Mouse (Mus musculus): ENCODE results near the gene Fitm1. TPM values are rescaled to one million over a fixed set of nuclear protein-coding genes. Genes with fewer than 3 reads are reported as not detected.
A peak's percentile ranks its signal among the peaks of the same experiment; 100 is the strongest.

The Fitm1 gene
- polyA plus RNA-seq, 1 experiment from 2014 or later, result not detected

DNA sequence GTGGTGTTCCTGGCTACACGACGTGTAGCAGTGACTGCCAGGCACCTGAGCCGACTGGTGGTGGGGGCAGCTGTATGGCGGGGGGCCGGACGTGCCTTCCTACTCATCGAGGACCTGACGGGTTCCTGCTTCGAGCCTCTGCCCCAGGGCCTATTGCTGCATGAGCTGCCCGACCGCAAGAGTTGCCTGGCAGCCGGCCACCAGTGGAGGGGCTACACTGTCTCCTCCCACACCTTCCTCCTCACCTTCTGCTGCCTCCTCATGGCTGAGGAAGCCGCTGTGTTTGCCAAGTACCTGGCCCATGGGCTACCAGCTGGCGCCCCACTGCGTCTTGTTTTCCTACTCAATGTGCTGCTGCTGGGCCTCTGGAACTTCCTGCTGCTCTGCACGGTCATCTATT lies 959 bp downstream of the Fitm1 start:
- no peak overlapping the region for H3K4me3 ChIP-seq
- no peak for DNase-seq (ENCODE audit: extremely low spot score, low spot score)
- no peaks in the 10 kb centered on the region for H3K9me3 ChIP-seq
- H3K27me3 ChIP-seq (ENCODE audit: poor library complexity, severe bottlenecking), result peaks cover 4% of the 10 kb centered on the region; the same call in 1 of the 2 replicates
- peaks cover 17% of the 10 kb centered on the region for H3K36me3 ChIP-seq (replicated peaks)
- 83% methylated on average over 16 of the region's 16 CpGs for WGBS
- peaks cover 29% of the 10 kb centered on the region for H3K4me1 ChIP-seq
- no peak overlapping the region for H3K27ac ChIP-seq

DNA sequence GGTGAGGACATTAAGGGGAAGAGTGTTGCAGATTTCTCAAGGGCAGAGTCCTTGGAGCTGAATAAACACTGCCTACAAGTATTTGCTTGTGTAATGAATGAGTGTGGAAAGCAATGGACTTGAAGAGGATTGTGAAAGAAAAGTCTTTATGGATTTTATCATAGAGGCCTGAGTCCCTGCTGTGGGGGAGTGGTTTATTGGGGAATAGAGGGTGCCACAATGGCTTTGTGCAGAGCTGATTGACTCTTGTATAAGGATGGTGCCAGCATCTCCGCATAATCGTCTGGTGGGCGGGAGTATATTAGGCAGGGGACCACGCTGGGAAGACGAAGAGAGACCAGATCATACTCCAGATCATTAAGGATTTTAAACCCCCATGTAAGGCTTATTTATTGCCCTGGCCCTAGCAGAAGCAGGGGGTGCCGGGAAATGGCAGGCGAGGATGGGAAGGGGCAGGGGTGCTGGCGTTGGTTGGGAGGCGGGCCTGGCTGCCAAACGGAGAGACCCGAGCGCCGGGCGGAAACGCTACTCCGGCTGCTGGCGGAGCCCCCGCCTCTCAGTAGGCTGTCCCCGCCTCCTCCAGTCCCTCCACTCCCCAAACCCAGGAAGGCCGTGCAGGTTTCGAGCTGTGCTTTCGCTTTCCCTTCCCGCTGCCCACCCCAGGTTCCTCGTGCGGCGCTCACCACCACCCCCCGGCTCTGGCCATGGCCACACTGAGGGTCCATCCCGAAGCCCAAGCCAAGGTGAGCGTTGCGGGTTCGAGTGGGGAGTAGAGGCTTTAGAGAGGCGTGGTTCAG lies 2.7 kb downstream of the Fitm1 start, which contains the start of gene Psme1:
Psme1 (plus strand) TSS at position 253 of the 797 bp plus-strand sequence.
- Histone ChIP-seq H3K4me3 (peak within 1 kb of the TSS; percentile 78), H3K36me3 (replicated peaks) (peaks cover 23% of the 10 kb centered on the region), H3K4me1 (peaks cover 32% of the 10 kb centered on the region), H3K27ac (peak within 1 kb of the TSS; percentile 92), H3K27me3 (ENCODE audit: poor library complexity, severe bottlenecking) (peaks cover 4% of the 10 kb centered on the region; the same call in 1 of the 2 replicates), H3K9me3 (no peaks in the 10 kb centered on the region)
- DNase-seq (ENCODE audit: extremely low spot score, low spot score), result peak; percentile 78
- whole genome bisulfite sequencing, result 1% methylated on average over 32 of the region's 32 CpGs

DNA sequence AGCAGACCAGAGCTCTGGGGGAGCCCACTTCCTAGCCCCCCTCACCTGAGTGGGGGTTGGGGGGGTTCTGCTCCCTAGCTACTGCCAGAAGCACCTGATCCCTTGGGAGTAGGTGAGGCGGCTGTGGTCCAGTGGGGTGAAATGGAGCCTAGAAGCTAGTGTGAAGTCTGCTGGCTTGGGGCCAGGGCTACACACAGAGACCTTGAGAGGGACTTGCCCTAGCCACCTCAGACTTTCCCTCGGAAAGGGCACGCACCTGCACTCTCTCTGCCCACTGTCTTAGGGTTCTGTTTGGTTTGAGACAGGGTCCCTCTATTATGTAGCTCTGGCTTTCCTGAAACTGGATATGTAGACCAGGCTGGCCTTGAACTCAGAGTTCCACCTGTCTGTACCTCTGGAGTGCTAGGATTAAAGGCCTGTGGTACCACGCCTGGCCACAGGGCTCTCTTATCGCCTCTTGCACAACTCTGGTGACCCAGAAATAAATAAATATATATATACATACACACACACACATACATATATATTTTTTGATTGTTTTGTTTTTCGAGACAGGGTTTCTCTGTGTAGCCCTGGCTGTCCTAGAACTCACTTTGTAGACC lies 3.4 kb downstream of the Fitm1 start:
- Histone ChIP-seq H3K9me3 (no peaks in the 10 kb centered on the region), H3K4me3 (peak overlapping the region; percentile 78), H3K27me3 (ENCODE audit: poor library complexity, severe bottlenecking) (peaks cover 9% of the 10 kb centered on the region), H3K36me3 (replicated peaks) (peaks cover 23% of the 10 kb centered on the region), H3K27ac (peak overlapping the region; percentile 92), H3K4me1 (peaks cover 32% of the 10 kb centered on the region)
- DNase-seq (ENCODE audit: extremely low spot score, low spot score), result no peak
- WGBS, result 34% methylated on average over 6 of the region's 6 CpGs

DNA sequence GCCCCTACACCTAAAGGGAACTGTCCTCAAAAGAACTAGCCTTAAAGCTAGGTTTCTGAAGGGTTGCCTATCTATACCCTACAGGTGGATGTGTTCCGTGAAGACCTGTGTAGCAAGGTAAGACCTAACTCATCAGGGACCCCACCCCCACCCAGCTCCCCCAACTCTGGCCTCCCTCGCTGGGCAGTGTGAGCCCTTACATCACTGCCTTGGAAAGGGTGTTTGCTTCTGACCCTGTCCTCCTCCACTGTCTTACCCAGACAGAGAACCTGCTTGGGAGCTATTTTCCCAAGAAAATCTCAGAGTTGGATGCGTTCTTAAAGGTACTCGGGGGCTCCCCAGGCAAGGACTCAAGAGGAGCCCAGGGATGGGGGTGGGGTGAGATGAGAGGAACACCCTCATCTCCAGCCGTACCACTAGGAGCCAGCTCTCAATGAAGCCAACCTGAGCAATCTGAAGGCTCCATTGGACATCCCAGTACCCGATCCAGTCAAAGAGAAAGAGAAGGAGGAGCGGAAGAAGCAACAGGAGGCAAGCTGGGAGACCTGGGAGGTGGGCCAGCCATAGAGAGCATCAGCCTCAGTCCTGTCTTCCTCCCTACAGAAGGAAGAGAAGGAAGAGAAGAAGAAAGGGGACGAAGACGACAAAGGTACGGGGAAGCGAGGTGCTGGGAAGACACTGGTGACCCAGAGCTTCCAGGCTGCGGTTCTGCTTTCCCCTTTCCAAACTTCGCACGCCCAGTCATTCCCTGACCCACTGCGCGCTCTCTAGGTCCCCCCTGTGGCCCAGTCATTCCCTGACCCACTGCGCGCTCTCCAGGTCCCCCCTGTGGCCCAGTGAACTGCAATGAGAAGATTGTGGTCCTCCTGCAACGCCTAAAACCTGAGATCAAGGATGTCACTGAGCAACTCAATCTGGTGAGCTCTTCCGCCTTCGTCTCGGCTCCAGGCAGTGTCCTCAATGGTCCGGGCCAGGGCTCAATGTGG lies 4.4 kb downstream of the Fitm1 start:
- H3K27ac ChIP-seq, result no peak overlapping the region
- 82% methylated on average over 23 of the region's 23 CpGs for WGBS
- H3K4me3 ChIP-seq, result no peak overlapping the region
- DNase-seq (ENCODE audit: extremely low spot score, low spot score), result no peak
- H3K36me3 ChIP-seq (replicated peaks), result peaks cover 23% of the 10 kb centered on the region
- H3K4me1 ChIP-seq, result peaks cover 38% of the 10 kb centered on the region
- no peaks in the 10 kb centered on the region for H3K9me3 ChIP-seq
- peaks cover 20% of the 10 kb centered on the region for H3K27me3 ChIP-seq (ENCODE audit: poor library complexity, severe bottlenecking)

DNA sequence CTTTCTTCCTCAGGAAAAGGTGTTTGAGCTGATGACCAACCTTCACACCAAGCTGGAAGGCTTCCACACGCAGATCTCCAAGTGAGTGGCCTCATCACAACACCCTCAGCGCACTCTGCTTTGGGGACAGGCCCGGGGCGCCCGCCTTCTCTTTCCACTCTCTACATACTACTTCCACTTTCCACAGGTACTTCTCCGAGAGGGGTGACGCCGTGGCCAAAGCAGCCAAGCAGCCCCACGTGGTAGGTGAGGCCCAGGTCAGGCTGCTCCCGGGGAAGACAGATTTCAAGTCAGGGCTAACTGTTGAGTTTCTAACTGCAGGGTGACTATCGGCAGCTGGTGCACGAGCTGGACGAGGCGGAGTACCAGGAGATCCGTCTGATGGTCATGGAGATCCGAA lies 5.3 kb downstream of the Fitm1 start:
- 94% methylated on average over 16 of the region's 16 CpGs for WGBS
- H3K4me3 ChIP-seq, result no peak overlapping the region
- H3K27me3 ChIP-seq (ENCODE audit: poor library complexity, severe bottlenecking), result peaks cover 18% of the 10 kb centered on the region
- H3K9me3 ChIP-seq, result no peaks in the 10 kb centered on the region
- H3K36me3 ChIP-seq (replicated peaks), result peaks cover 23% of the 10 kb centered on the region
- DNase-seq (ENCODE audit: extremely low spot score, low spot score), result no peak
- H3K4me1 ChIP-seq, result peaks cover 42% of the 10 kb centered on the region
- no peak overlapping the region for H3K27ac ChIP-seq

DNA sequence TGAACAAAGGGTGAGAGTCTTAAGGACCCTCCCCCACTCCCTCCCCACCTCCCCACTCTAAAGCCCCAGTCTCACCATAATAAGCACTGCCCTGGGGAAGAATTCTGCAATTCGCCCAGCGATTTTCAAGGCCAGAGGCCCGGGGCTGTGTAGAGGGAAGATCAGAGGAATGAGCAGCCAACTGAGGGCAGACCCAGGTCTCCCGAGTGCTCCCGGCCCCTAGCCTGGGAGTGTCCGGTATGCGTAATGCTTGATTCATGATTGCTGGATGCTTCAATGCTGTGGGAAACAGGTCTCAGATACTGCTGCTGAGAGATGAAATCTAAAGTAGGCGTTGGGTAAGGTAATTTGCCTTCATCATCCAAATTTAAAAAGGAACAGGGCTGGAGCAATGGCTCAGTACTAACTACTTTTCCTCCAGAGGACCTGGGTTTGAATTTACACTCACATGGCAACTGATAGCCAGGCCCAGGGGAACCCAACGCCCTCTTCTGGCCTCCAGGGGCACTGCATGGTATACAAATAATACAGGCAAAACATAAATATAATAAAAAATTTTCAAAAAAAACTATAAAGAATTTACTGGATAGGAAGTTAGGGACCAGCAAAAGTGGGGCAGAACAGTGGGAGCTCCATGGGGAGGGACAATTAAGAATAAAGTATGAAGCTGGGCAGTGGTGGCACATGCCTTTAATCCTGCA lies 6.7 kb downstream of the Fitm1 start:
- DNase-seq (ENCODE audit: extremely low spot score, low spot score), result no peak
- Histone ChIP-seq H3K27ac (no peak overlapping the region), H3K9me3 (no peaks in the 10 kb centered on the region), H3K4me3 (no peak overlapping the region), H3K27me3 (ENCODE audit: poor library complexity, severe bottlenecking) (peaks cover 18% of the 10 kb centered on the region), H3K4me1 (peaks cover 38% of the 10 kb centered on the region), H3K36me3 (replicated peaks) (peaks cover 28% of the 10 kb centered on the region)
- WGBS, result 78% methylated on average over 9 of the region's 9 CpGs

DNA sequence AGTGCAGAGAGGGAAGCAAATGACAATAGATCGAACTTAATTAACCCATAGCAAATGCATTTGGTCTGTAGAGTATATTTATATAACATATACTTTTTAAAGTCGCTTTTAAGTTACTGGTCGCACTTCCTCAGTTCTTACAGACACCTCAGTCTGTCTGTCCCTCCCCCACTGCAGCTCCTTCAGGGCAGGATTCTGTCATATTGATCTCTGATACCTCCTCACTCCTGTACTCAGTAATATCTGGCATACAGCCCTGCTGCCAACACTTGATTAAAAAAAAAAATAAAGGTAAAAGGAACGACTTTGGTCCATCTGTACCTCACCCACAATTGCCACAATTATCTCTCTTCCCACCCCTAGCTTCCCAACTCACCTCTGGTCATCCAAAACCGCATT lies 8.9 kb downstream of the Fitm1 start:
- WGBS, result 33% methylated on average over 5 of the region's 5 CpGs
- no peak for DNase-seq (ENCODE audit: extremely low spot score, low spot score)
- Histone ChIP-seq H3K9me3 (no peaks in the 10 kb centered on the region), H3K36me3 (replicated peaks) (peaks cover 40% of the 10 kb centered on the region), H3K27me3 (ENCODE audit: poor library complexity, severe bottlenecking) (peaks cover 18% of the 10 kb centered on the region), H3K4me1 (peaks cover 22% of the 10 kb centered on the region), H3K27ac (no peak overlapping the region), H3K4me3 (peak overlapping the region; percentile 67)

DNA sequence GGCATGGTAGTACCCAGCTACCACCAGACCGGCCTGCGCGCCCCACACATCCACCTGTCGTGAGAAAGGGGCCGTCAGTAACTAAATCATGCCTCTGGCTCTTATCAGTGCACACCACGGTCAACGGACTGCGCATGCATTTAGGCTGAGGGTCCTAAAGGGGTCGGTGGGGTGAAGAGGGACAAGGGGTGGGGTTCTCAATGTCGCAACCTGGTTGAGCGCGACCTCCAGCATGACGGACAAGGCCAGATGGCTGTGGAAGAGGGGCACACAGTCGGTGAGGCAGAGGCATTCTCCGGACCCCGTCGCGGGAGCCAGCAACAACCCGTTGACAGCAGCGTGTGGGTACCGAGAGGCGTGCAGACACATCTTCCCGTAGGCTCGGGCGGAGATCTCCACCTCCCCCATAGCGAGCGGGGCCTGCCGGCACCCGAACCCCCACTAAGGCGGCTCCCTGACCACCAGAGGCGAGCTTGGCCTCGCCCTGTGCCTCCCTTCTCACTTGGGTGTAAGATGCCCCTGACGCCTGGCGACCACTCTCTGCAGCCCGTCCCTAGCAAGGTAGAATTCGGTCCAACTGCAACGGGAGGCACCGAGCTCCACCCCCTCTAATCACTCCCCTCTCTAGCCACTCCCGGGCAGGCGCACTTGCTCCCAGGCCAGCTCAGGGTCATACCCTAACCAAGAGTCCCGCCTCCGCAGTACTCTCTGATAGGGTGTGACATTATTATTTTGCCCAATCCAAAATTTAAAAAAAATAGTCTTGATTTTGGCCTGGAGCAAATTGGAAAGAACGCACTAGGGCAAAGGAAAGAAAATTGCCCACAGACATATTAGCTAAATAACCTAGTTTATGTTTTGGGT lies 9.5 kb downstream of the Fitm1 start, which contains the start of gene Emc9:
Emc9 (minus strand) TSS at position 601 of the 864 bp plus-strand sequence.
- Histone ChIP-seq H3K36me3 (replicated peaks) (peaks cover 38% of the 10 kb centered on the region), H3K27me3 (ENCODE audit: poor library complexity, severe bottlenecking) (peaks cover 18% of the 10 kb centered on the region), H3K4me1 (peaks cover 28% of the 10 kb centered on the region), H3K27ac (peak within 1 kb of the TSS; percentile 74), H3K4me3 (peak within 1 kb of the TSS; percentile 67), H3K9me3 (no peaks in the 10 kb centered on the region)
- DNase-seq (ENCODE audit: extremely low spot score, low spot score), result peak; percentile 64
- 2% methylated on average over 43 of the region's 43 CpGs for WGBS

DNA sequence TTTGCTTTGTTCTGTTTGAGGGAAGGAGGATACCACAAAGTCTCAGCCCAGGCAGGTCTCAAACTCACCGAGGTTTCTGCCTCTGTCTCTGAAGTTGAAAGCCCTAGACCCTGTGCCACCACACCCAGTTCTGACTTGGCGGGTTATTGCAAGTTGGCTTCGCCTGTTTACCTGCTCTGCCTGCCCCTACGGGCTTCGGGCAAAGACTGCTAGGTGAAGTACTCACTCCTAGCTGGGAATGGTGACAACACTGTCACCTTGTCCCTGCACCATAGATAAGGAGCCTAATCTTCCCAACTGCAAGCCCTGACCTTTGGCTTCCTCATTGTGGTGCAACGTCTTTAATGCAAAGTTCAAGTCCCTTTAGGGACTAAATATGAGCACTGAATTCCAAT lies 10.1 kb downstream of the Fitm1 start:
- WGBS, result 64% methylated on average over 6 of the region's 6 CpGs
- Histone ChIP-seq H3K27me3 (ENCODE audit: poor library complexity, severe bottlenecking) (peaks cover 18% of the 10 kb centered on the region), H3K9me3 (no peaks in the 10 kb centered on the region), H3K4me3 (peak overlapping the region; percentile 67; the same call in 1 of the 2 replicates), H3K36me3 (replicated peaks) (peaks cover 31% of the 10 kb centered on the region), H3K4me1 (peaks cover 34% of the 10 kb centered on the region), H3K27ac (peak overlapping the region; percentile 74; the same call in 1 of the 2 replicates)
- no peak for DNase-seq (ENCODE audit: extremely low spot score, low spot score)

DNA sequence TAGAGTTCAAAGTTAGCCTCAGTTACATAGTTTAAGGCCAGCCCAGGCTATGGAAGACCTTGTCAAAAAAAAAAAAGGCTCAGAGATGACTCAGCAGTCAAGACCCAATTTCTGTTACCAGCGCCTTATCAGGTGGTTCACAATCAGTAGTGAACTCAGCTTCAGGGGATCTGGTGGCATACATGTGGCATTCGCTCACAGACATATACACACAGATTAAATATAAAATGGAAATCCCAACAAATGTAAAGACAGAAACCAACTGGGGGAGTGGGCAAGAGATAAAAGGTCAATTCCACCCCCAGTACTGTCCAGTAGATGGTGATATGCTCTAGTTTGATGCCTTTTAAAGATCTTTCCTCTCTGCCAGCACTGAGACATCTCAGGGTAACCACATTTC lies 10.7 kb downstream of the Fitm1 start:
- DNase-seq (ENCODE audit: extremely low spot score, low spot score), result no peak
- H3K4me1 ChIP-seq, result peaks cover 36% of the 10 kb centered on the region
- no peak overlapping the region for H3K27ac ChIP-seq
- H3K9me3 ChIP-seq, result no peaks in the 10 kb centered on the region
- H3K27me3 ChIP-seq (ENCODE audit: poor library complexity, severe bottlenecking), result peaks cover 18% of the 10 kb centered on the region
- no peak overlapping the region for H3K4me3 ChIP-seq
- 88% methylated on average over 2 of the region's 2 CpGs for WGBS
- peaks cover 25% of the 10 kb centered on the region for H3K36me3 ChIP-seq (replicated peaks)

DNA sequence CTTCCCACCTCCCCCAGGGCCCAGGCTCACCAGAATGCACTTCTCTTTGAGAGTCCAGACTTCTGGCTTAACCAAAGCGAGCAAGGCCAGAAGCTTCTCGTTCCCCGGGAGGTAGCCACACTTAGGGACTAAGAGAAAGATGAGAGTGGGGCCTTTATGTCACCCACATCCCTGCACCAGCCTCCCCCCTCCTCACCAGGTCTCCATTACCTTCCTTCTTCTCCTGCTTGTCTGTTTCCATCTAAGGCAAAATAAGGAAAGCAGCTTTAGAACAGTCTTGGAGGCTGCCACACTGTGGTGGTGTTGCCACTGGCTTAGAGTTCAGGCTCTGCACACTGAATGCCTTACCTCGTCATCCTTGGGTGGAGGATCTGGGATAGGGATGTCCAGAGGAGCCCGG lies 13.9 kb downstream of the Fitm1 start:
- H3K4me3 ChIP-seq, result no peak overlapping the region
- DNase-seq (ENCODE audit: extremely low spot score, low spot score), result no peak
- 95% methylated on average over 5 of the region's 5 CpGs for WGBS
- H3K9me3 ChIP-seq, result no peaks in the 10 kb centered on the region
- H3K4me1 ChIP-seq, result peaks cover 55% of the 10 kb centered on the region
- H3K36me3 ChIP-seq (replicated peaks), result peaks cover 26% of the 10 kb centered on the region
- H3K27me3 ChIP-seq (ENCODE audit: poor library complexity, severe bottlenecking), result peaks cover 8% of the 10 kb centered on the region
- no peak overlapping the region for H3K27ac ChIP-seq

All from forebrain, embryonic 10.5 days (tissue).